Mouse (Mus musculus): ENCODE measurements around the gene Ywhag. TPM values are rescaled to one million over a fixed set of nuclear protein-coding genes. Genes with fewer than 3 reads are reported as not detected.
A peak's percentile ranks its signal among the peaks of the same experiment; 100 is the strongest.

The Ywhag gene
- polyA plus RNA-seq, 1 experiment from 2014 or later = 154 TPM

DNA sequence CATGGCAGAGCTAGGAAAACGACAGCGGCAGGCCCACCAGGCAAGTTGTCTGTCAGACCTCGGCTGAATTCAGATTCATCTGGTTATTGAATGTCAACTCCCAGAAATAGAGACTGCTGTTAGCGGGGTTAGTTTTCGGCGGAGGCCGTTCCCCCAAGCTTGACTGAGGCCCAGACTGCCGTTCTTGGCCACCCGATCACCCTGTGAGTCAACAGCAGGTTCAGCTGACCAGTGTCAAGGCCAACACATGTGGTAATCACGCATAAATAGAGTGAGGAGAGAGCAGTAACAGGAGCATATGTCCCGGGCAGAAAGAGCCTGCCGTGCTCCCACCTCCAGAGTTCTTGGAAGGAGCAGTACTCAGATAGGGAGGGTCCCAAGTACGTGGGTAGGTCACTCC is 27.2 kb downstream of the Ywhag start:
- Histone ChIP-seq H3K27ac (no peak overlapping the region), H3K4me3 (replicated peaks) (no peak overlapping the region), H3K9me3 (no peaks in the 10 kb centered on the region), H3K4me1 (replicated peaks) (peaks cover 14% of the 10 kb centered on the region; the same call in 1 of the 2 replicates), H3K36me3 (peaks cover 31% of the 10 kb centered on the region), H3K9ac (no peak overlapping the region), H3K27me3 (replicated peaks) (no peaks in the 10 kb centered on the region), H3K4me2 (replicated peaks) (no peak overlapping the region)
- WGBS = 81% methylated on average over 13 of the region's 13 CpGs
- ATAC-seq = no peak

DNA sequence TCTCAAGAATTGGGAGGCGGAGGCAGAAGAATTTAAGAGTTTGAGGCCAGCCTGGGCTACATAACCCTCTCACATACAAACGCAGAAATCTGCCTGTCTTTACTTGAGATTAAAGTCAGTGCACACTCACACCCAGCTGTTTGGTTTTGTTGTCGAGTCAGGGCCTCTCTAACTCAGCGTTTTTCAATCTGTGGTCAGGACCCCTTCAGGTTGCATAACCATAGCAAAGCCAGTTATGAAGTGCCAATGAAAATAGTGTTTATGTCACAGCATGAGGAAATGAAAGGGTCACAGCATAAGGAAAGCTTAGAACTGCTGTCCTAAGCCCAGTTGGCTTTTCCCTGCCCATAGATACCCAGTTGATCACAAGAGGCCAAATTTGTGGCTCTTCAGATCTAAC is 27.6 kb downstream of the Ywhag start:
- no peak overlapping the region for H3K4me3 ChIP-seq (replicated peaks)
- H3K4me1 ChIP-seq (replicated peaks) = peaks cover 14% of the 10 kb centered on the region; the same call in 1 of the 2 replicates
- H3K4me2 ChIP-seq (replicated peaks) = no peak overlapping the region
- WGBS = 84% methylated on average over 4 of the region's 4 CpGs
- ATAC-seq = no peak
- peaks cover 31% of the 10 kb centered on the region for H3K36me3 ChIP-seq
- no peaks in the 10 kb centered on the region for H3K27me3 ChIP-seq (replicated peaks)
- H3K27ac ChIP-seq = no peak overlapping the region
- no peak overlapping the region for H3K9ac ChIP-seq
- no peaks in the 10 kb centered on the region for H3K9me3 ChIP-seq

DNA sequence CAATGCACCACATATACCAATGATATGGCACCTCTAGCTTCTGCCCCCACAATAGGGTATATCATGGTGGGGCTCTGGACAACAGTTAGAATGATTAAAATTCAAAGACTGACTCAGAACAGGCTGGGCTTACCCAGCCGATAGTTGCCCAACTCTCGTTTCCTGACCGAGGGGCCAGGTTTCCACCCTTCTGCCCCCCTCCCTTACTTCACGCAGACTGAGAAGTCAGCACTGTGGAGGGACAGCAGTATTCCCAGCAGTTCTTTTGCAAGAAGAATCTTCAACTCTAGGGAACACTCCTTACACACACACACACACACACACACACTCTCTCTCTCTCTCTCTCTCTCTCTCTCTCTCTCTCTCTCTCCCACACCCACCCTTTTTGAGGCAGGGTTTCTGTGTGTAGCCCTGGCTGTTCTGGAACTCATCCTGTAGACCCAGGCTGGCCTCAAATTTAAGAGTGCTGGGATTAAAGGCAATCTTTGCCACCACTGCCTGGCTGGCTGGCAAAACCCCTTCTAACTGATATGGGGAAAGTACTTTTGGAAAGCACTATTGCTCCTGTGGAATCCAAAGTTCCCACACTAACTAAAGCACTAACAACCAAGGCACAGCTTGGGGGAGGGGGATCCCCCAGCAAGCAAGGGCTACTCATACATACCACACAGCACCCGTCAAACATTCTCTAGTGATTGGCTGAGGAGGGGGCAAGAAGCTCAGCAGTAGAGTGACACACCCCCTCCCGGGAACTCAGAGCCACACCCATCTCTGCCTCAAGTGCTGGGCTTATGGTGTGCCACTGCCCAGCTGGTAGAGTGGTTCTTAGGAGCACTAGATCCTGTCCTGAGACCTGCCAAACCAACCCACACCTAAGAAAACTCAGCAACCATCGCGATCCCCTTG is 28.8 kb downstream of the Ywhag start:
- H3K9me3 ChIP-seq = no peaks in the 10 kb centered on the region
- H3K4me2 ChIP-seq (replicated peaks) = no peak overlapping the region
- ATAC-seq = no peak
- H3K27ac ChIP-seq = no peak overlapping the region
- H3K36me3 ChIP-seq = peaks cover 21% of the 10 kb centered on the region
- no peaks in the 10 kb centered on the region for H3K27me3 ChIP-seq (replicated peaks)
- H3K4me1 ChIP-seq (replicated peaks) = peaks cover 14% of the 10 kb centered on the region; the same call in 1 of the 2 replicates
- no peak overlapping the region for H3K9ac ChIP-seq
- no peak overlapping the region for H3K4me3 ChIP-seq (replicated peaks)
- WGBS = 60% methylated on average over 8 of the region's 8 CpGs

DNA sequence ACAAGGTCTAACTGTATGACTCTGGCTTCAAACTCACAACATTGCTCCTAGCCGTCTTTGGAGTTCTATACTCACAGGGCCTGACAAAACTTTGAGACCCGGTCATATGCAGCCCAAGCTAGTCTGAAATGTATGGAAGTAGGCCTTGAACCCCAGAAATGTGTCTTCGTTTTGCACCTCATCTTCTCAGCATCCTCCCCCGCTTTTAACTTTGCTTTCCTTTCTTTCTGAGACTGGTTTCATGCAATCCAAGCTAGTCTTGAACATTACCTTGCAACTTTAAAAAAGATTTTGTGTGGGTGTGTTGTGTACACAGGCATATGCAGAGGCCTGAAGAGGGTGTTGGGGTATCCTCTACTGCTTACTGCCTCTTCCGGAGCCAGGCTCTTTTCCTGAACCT is 30.2 kb downstream of the Ywhag start:
- no peak overlapping the region for H3K27ac ChIP-seq
- no peak for ATAC-seq
- 59% methylated on average over 5 of the region's 5 CpGs for WGBS
- no peaks in the 10 kb centered on the region for H3K27me3 ChIP-seq (replicated peaks)
- H3K36me3 ChIP-seq = peaks cover 9% of the 10 kb centered on the region
- peaks cover 14% of the 10 kb centered on the region; the same call in 1 of the 2 replicates for H3K4me1 ChIP-seq (replicated peaks)
- H3K9ac ChIP-seq = no peak overlapping the region
- H3K4me3 ChIP-seq (replicated peaks) = no peak overlapping the region
- H3K9me3 ChIP-seq = no peaks in the 10 kb centered on the region
- peak overlapping the region; percentile 86 for H3K4me2 ChIP-seq (replicated peaks)

DNA sequence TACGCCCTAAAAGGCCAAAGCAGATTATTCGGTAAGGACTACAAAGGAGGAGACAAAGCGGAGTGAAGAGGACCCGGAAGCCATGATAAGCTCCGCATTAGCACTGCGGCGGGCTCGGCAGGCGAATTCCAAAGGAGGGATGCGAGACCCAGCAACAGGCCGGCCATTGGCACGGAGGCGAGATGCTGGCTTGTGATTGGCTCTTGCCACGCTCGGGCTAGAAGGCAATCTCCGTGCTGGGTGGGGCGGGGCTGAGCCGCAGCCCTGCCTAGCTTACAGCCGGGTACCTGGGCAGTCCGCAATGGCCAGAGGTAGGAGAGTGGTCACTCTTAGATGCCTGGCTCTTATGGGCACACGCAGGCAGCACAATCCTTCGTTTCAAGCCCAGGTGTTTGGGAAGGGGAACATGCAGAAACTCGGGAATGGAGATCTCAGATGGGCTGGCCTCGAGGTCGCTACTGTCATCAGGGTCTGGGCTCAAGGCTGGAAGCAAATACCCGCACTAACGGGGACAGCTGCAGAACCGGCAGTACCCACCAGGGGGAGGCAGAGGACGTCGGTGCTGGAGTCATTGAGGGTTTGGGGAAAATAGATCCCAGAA is 30.8 kb downstream of the Ywhag start:
- Histone ChIP-seq H3K9ac (peak overlapping the region; percentile 45), H3K4me3 (replicated peaks) (peak overlapping the region; percentile 44), H3K9me3 (no peaks in the 10 kb centered on the region), H3K27ac (peak overlapping the region; percentile 64), H3K4me2 (replicated peaks) (peak overlapping the region; percentile 86), H3K4me1 (replicated peaks) (peaks cover 14% of the 10 kb centered on the region; the same call in 1 of the 2 replicates), H3K27me3 (replicated peaks) (no peaks in the 10 kb centered on the region), H3K36me3 (peaks cover 3% of the 10 kb centered on the region; the same call in 1 of the 2 replicates)
- WGBS = under 1% methylated on average over 30 of the region's 30 CpGs
- peak; percentile 97 for ATAC-seq

DNA sequence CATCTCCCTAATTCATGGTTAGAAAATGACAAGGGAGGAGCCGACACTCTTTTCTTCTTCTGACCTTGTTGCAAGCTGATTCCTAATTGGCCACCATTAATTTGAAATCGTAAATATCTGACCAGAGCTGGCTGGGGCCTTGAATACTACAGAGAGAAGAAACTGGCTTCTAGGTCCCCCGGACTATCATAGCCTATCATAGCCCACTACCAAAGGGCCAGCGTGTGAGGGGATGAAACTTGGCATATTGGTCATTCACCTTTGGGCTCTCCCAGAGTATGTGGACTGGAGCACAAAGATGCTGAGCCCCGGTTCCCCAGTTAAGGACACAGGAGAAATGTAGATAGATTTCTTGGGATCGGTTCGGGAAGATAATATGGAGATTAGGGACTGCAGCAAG is 31.4 kb downstream of the Ywhag start:
- peak overlapping the region; percentile 24; the same call in 1 of the 2 replicates for H3K9ac ChIP-seq
- ATAC-seq = 0 out of 2 replicates have a peak, but pooled peaks have one; percentile 6
- 32% methylated on average over 7 of the region's 7 CpGs for WGBS
- H3K4me2 ChIP-seq (replicated peaks) = peak overlapping the region; percentile 86
- peaks cover 14% of the 10 kb centered on the region; the same call in 1 of the 2 replicates for H3K4me1 ChIP-seq (replicated peaks)
- H3K27ac ChIP-seq = peak overlapping the region; percentile 11; the same call in 1 of the 2 replicates
- peaks cover 3% of the 10 kb centered on the region; the same call in 1 of the 2 replicates for H3K36me3 ChIP-seq
- H3K27me3 ChIP-seq (replicated peaks) = no peaks in the 10 kb centered on the region
- H3K9me3 ChIP-seq = no peaks in the 10 kb centered on the region
- peak overlapping the region; percentile 44 for H3K4me3 ChIP-seq (replicated peaks)

DNA sequence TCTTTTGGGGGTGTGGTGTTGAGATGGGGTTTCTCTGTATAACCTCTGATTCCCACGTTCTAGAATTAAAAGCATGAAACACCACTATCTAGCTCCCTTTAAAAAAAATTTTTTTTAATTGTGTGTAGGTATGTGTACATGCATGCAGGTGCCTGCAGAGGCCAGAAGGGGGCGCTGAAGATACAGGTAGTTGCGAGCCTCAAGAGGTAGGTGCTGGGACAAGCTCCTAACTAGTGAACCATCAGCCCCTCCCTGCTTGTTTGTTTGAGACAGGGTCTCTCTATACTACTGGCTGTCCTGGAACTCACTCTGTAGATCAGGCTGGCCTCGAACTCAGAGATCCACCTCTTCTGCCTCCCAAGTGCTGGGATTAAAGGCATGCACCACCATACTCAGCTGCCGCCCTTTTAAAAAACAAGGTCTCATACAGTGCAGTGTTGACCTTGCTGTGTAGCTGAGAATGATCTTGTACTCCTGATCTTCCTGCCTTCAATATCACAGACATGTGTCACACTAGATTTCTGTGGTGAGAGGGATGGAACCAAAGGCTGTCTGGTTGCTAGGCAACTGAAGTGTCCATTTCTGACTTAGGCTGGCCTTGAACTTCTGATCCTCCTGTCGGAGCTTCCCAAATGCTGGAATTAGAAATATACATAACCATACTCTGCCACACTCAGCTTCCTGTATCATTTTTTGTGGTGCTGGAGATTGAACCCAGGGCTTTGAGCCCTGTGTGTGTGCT is 32.9 kb downstream of the Ywhag start:
- Histone ChIP-seq H3K27me3 (replicated peaks) (no peaks in the 10 kb centered on the region), H3K9ac (no peak overlapping the region), H3K36me3 (peaks cover 2% of the 10 kb centered on the region; the same call in 1 of the 2 replicates), H3K27ac (no peak overlapping the region), H3K9me3 (no peaks in the 10 kb centered on the region), H3K4me1 (replicated peaks) (peaks cover 6% of the 10 kb centered on the region; the same call in 1 of the 2 replicates), H3K4me2 (replicated peaks) (no peak overlapping the region), H3K4me3 (replicated peaks) (no peak overlapping the region)
- 60% methylated on average over 6 of the region's 6 CpGs for WGBS
- ATAC-seq = no peak

DNA sequence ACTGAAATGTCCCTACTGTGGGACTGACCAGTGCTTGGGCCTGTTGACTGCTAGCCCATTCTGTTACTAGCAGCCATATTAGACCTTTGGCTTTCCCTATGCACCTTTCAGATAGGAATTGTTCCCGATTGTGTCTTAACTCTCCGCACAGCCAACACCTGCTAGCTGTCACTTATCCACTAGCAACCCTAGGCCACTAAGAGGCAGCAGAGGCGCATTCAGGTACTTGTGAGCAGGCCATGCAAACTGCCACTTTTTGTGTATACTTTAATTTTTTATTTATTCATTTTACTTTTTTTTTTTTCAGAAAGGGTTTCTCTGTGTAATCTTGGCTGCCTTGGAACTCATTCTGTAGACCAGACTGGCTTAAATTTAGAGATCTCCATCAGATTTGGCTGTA is 33.7 kb downstream of the Ywhag start:
- WGBS = 91% methylated on average over 3 of the region's 3 CpGs

DNA sequence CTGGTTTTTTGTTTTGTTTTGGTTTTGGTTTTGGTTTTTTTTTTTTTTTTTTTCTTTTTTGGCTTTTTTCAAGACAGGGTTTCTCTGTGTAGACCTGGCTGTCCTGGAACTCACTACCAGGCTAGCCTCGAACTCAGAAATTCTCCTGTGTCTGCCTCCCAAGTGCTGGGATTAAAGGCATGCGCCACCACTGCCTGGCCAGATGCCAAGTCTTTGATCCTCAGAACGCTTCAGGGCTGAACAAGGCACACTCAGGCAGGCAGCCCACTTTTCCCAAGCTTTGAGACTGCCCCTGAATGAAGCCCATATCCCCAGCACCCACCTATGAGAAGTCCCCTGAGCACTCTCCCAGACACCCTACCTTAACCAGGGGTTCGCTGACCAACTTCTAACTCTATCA is 34.6 kb downstream of the Ywhag start:
- H3K4me2 ChIP-seq (replicated peaks) = no peak overlapping the region
- H3K27ac ChIP-seq = no peak overlapping the region
- H3K36me3 ChIP-seq = no peaks in the 10 kb centered on the region
- no peak overlapping the region for H3K9ac ChIP-seq
- no peaks in the 10 kb centered on the region for H3K9me3 ChIP-seq
- WGBS = 57% methylated on average over 4 of the region's 4 CpGs
- no peak overlapping the region for H3K4me3 ChIP-seq (replicated peaks)
- 0 out of 2 replicates have a peak, but pooled peaks cover 3% of the 10 kb centered on the region for H3K4me1 ChIP-seq (replicated peaks)
- no peak for ATAC-seq
- H3K27me3 ChIP-seq (replicated peaks) = no peaks in the 10 kb centered on the region

More for the DNA sequence above, 33.7 kb downstream of the Ywhag start:
- Histone ChIP-seq H3K9me3 (no peaks in the 10 kb centered on the region), H3K4me1 (replicated peaks) (peaks cover 4% of the 10 kb centered on the region; the same call in 1 of the 2 replicates), H3K27me3 (replicated peaks) (no peaks in the 10 kb centered on the region), H3K9ac (no peak overlapping the region), H3K4me3 (replicated peaks) (no peak overlapping the region), H3K4me2 (replicated peaks) (no peak overlapping the region), H3K27ac (no peak overlapping the region), H3K36me3 (no peaks in the 10 kb centered on the region)
- ATAC-seq = no peak

DNA sequence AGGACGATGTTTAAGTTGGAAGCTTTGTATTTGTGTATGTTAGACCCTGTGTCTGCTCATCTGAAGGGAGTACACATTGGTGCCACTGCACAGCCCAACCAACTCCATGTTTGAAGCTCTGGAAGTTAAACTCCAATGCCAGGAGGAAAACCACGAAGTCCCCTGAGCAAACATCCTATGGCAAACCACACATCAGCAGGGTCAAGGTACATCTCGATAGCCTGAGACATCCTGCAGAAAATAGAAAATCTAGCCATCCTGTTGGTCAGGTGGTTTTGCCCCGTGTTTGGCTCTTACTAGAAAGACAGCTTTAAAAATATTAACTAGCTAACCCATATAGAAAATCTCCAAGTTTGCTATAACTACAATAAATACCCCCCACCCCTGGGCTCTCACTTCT is 35.4 kb downstream of the Ywhag start:
- no peak for ATAC-seq
- WGBS = 59% methylated on average over 4 of the region's 4 CpGs
- H3K9me3 ChIP-seq = no peaks in the 10 kb centered on the region
- H3K9ac ChIP-seq = no peak overlapping the region
- no peaks in the 10 kb centered on the region for H3K36me3 ChIP-seq
- no peak overlapping the region for H3K4me2 ChIP-seq (replicated peaks)
- H3K27ac ChIP-seq = no peak overlapping the region
- H3K4me3 ChIP-seq (replicated peaks) = no peak overlapping the region
- no peaks in the 10 kb centered on the region for H3K27me3 ChIP-seq (replicated peaks)
- H3K4me1 ChIP-seq (replicated peaks) = 0 out of 2 replicates have a peak, but pooled peaks cover 3% of the 10 kb centered on the region

DNA sequence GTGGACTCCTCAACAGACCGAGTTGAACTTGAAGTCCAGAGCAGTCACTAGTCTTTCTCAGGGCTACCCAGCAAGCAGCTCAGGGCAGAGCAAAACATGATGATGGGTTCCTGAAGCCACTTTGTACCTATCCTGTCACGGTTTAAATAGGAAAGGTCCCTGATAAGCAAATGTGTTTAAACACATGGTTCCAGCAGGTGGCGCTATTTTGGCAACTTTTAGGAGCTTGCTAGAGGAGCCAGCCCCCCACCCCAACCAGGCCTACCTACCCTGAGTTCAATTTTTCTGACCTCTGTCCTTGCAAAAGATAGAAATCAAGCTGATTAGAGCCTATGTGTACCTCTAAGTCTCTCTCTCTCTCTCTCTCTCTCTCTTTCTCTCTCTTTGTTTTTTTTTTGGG is 36.4 kb downstream of the Ywhag start:
- Histone ChIP-seq H3K9me3 (no peaks in the 10 kb centered on the region), H3K36me3 (no peaks in the 10 kb centered on the region), H3K4me2 (replicated peaks) (no peak overlapping the region), H3K4me3 (replicated peaks) (no peak overlapping the region), H3K27ac (no peak overlapping the region), H3K9ac (no peak overlapping the region), H3K27me3 (replicated peaks) (no peaks in the 10 kb centered on the region), H3K4me1 (replicated peaks) (no peaks in the 10 kb centered on the region)
- WGBS = 20% methylated on average over 3 of the region's 3 CpGs
- no peak for ATAC-seq

DNA sequence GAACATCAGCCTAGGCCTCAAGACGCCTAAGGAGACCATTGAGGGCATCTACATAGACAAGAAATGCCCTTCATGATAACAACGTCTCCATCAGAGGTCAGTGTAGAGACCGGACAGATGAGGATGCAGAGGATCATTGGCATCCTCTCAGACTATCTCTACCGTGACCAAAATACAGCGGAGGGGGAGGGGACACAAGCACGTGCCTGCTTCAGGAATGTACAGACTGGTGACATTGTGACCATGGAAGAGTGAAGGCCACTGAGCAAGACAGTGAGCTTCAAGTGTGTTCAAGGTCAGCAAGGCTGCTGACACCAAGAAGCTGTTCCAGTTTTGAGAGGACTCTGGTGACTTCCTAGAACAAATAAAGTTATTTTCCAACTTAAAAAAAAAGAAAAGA is 39.5 kb downstream of the Ywhag start:
- WGBS = 86% methylated on average over 6 of the region's 6 CpGs
- H3K27me3 ChIP-seq (replicated peaks) = no peaks in the 10 kb centered on the region
- H3K9me3 ChIP-seq = no peaks in the 10 kb centered on the region
- H3K4me3 ChIP-seq (replicated peaks) = no peak overlapping the region
- no peaks in the 10 kb centered on the region for H3K36me3 ChIP-seq
- no peaks in the 10 kb centered on the region for H3K4me1 ChIP-seq (replicated peaks)
- H3K4me2 ChIP-seq (replicated peaks) = no peak overlapping the region
- no peak overlapping the region for H3K9ac ChIP-seq
- ATAC-seq = no peak
- no peak overlapping the region for H3K27ac ChIP-seq

Data from intestine, embryonic 15.5 days (tissue).